10 mouse cellular contexts compared by ENCODE assay signal in genomic region chr17:24708646-24709045, GRCm38 (mm10). TPM values are rescaled to one million over a fixed set of nuclear protein-coding genes. Genes with fewer than 3 reads are reported as not detected.
DNase-seq lines count a peak whose midpoint lies in the region; ATAC-seq and TF ChIP-seq lines count a peak whose summit lies in the region.
"Had no signal": no experiment of that assay in that cellular context is flagged by ENCODE, and none has a peak within 500 bp of the region (broad histone marks: within the 10 kb centered on the region; RNA-seq: fewer than 3 reads in every experiment).

No protein-coding gene starts in this region.

- WGBS in embryonic facial prominence, embryonic 11.5 days: 35% methylated on average over 2 of the region's 2 CpGs
- WGBS in embryonic facial prominence, embryonic 10.5 days: 40% methylated on average over 2 of the region's 2 CpGs
- WGBS in lung, embryonic 15.5 days: 30% methylated on average over 2 of the region's 2 CpGs
- 27% methylated on average over 2 of the region's 2 CpGs for WGBS in cerebellum, adult 2 months

- DNase-seq in embryonic facial prominence, embryonic 11.5 days (ENCODE audit: low spot score): peak; percentile 57
- DNase-seq in embryonic facial prominence, embryonic 10.5 days (ENCODE audit: low spot score): no peak
- DNase-seq in lung, postnatal 4 days: no peak
- peak; percentile 78 for DNase-seq in naive thymus-derived CD4-positive, alpha-beta T cell, adult 2 months (ENCODE audit: low read depth)
- no peak for DNase-seq in kidney, postnatal 4 days
- no peak for DNase-seq in cerebellum, adult 2 months
- DNase-seq: cerebellum, postnatal 36 days; layer of hippocampus, adult 9-11 months had no signal

- no peak for TF ChIP-seq POLR2A in cerebellum, adult 2 months (IDR thresholded peaks at IDR 0.05; ENCODE audit: borderline replicate concordance, insufficient read depth, low read length)

- H3K9ac ChIP-seq in embryonic facial prominence, embryonic 11.5 days (replicated peaks; ENCODE audit: low read length): no peak overlapping the region
- H3K9ac ChIP-seq in lung, embryonic 15.5 days: no peak overlapping the region

- no peaks in the 10 kb centered on the region for H3K9me3 ChIP-seq in embryonic facial prominence, embryonic 11.5 days (replicated peaks; ENCODE audit: control insufficient read depth, low read length)
- H3K9me3 ChIP-seq in embryonic facial prominence, embryonic 10.5 days: no peaks in the 10 kb centered on the region
- no peaks in the 10 kb centered on the region for H3K9me3 ChIP-seq in lung, embryonic 15.5 days
- H3K9me3 ChIP-seq in erythroblast, embryonic 14.5 days (ENCODE audit: control insufficient read depth, low read length): no peaks in the 10 kb centered on the region

- H3K4me1 ChIP-seq in embryonic facial prominence, embryonic 11.5 days (ENCODE audit: control insufficient read depth, insufficient read depth, low read length): no peaks in the 10 kb centered on the region
- H3K4me1 ChIP-seq in embryonic facial prominence, embryonic 10.5 days: peaks cover 16% of the 10 kb centered on the region
- peaks cover 17% of the 10 kb centered on the region for H3K4me1 ChIP-seq in lung, embryonic 15.5 days
- peaks cover 26% of the 10 kb centered on the region for H3K4me1 ChIP-seq in erythroblast, embryonic 14.5 days (ENCODE audit: control insufficient read depth)
- H3K4me1 ChIP-seq in cerebellum, adult 2 months (ENCODE audit: control insufficient read depth, insufficient read depth, low read length): no peaks in the 10 kb centered on the region

- TF ChIP-seq CTCF in cerebellum, adult 2 months (IDR thresholded peaks at IDR 0.05; ENCODE audit: borderline replicate concordance, insufficient read depth, low read depth, low read length): no peak

- no peak overlapping the region for H3K27ac ChIP-seq in embryonic facial prominence, embryonic 11.5 days (replicated peaks; ENCODE audit: low read depth, low read length)
- no peak overlapping the region for H3K27ac ChIP-seq in embryonic facial prominence, embryonic 10.5 days (replicated peaks)
- H3K27ac ChIP-seq in lung, embryonic 15.5 days: no peak overlapping the region
- H3K27ac ChIP-seq in cerebellum, adult 2 months (ENCODE audit: insufficient read depth, low read length): no peak overlapping the region

- H3K4me3 ChIP-seq in embryonic facial prominence, embryonic 11.5 days (ENCODE audit: low read depth, low read length): no peak overlapping the region
- no peak overlapping the region for H3K4me3 ChIP-seq in embryonic facial prominence, embryonic 10.5 days
- peak overlapping the region; percentile 90 for H3K4me3 ChIP-seq in lung, embryonic 15.5 days
- peak overlapping the region; percentile 29 for H3K4me3 ChIP-seq in erythroblast, embryonic 14.5 days (replicated peaks)
- H3K4me3 ChIP-seq in cerebellum, adult 2 months (replicated peaks; ENCODE audit: insufficient read depth, low read depth, low read length): no peak overlapping the region

- H3K4me2 ChIP-seq in embryonic facial prominence, embryonic 11.5 days (ENCODE audit: low read depth, low read length): no peak overlapping the region
- peak overlapping the region; percentile 74; the same call in 1 of the 2 replicates for H3K4me2 ChIP-seq in lung, embryonic 15.5 days

- H3K36me3 ChIP-seq in embryonic facial prominence, embryonic 11.5 days (replicated peaks; ENCODE audit: control insufficient read depth, insufficient read depth, low read depth, low read length): peaks cover 4% of the 10 kb centered on the region
- peaks cover 24% of the 10 kb centered on the region for H3K36me3 ChIP-seq in embryonic facial prominence, embryonic 10.5 days (replicated peaks)
- peaks cover 16% of the 10 kb centered on the region for H3K36me3 ChIP-seq in lung, embryonic 15.5 days
- H3K36me3 ChIP-seq in erythroblast, embryonic 14.5 days (ENCODE audit: control insufficient read depth): peaks cover 24% of the 10 kb centered on the region

- no peak for ATAC-seq in embryonic facial prominence, embryonic 11.5 days (replicated peaks; ENCODE audit: insufficient number of reproducible peaks, low FRiP score, low TSS enrichment, low read depth)
- ATAC-seq in lung, embryonic 15.5 days (ENCODE audit: borderline replicate concordance, extremely low read depth, low FRiP score, low TSS enrichment): no peak

- no peaks in the 10 kb centered on the region for H3K27me3 ChIP-seq in embryonic facial prominence, embryonic 11.5 days (ENCODE audit: control insufficient read depth, insufficient read depth, low read length)
- no peaks in the 10 kb centered on the region for H3K27me3 ChIP-seq in embryonic facial prominence, embryonic 10.5 days (replicated peaks; ENCODE audit: low read depth, poor library complexity, severe bottlenecking)
- no peaks in the 10 kb centered on the region for H3K27me3 ChIP-seq in lung, embryonic 15.5 days
- H3K27me3 ChIP-seq in erythroblast, embryonic 14.5 days (ENCODE audit: control insufficient read depth): no peaks in the 10 kb centered on the region
- no peaks in the 10 kb centered on the region for H3K27me3 ChIP-seq in cerebellum, adult 2 months (ENCODE audit: control insufficient read depth, insufficient read depth, low read length)

RNA-seq across cellular contexts. Expression of gene Tbl3, which starts 1.2 kb away (rescaled TPM):
- polyA plus RNA-seq in embryonic facial prominence, embryonic 11.5 days (2014; fragmentation: Nextera tagmentation; extraction: Ambion mirVana): 96.3 and 102 TPM in 2 replicates
- 152 and 162 TPM in 2 replicates for polyA plus RNA-seq in embryonic facial prominence, embryonic 10.5 days (2016; fragmentation: Nextera tagmentation; extraction: Ambion mirVana)
- polyA plus RNA-seq in lung, embryonic 15.5 days (2015; fragmentation: Nextera tagmentation; extraction: Ambion mirVana): 81.2 and 85.2 TPM in 2 replicates
- 1.1 and 1.8 TPM in 2 replicates for polyA plus RNA-seq in erythroblast, embryonic 14.5 days (2012)
- polyA plus RNA-seq in cerebellum, adult 2 months (2012; rRNA removed): 60.6 and 62.4 TPM in 2 replicates

RNA-seq across cellular contexts. Expression of gene Rnf151, which starts 9.2 kb away (rescaled TPM):
- polyA plus RNA-seq in embryonic facial prominence, embryonic 11.5 days (2014; fragmentation: Nextera tagmentation; extraction: Ambion mirVana): 0.18 and 0.24 TPM in 2 replicates
- 0.13 and 0.29 TPM in 2 replicates for polyA plus RNA-seq in embryonic facial prominence, embryonic 10.5 days (2016; fragmentation: Nextera tagmentation; extraction: Ambion mirVana)
- polyA plus RNA-seq in lung, embryonic 15.5 days (2015; fragmentation: Nextera tagmentation; extraction: Ambion mirVana): 0.18 and 0.21 TPM in 2 replicates
- 0.19 TPM in 1 of 2 replicates, not detected in the other for polyA plus RNA-seq in erythroblast, embryonic 14.5 days (2012)
- 0.18 and 0.57 TPM in 2 replicates for polyA plus RNA-seq in cerebellum, adult 2 months (2012; rRNA removed)

RNA-seq across cellular contexts. Expression of gene Rps2, which starts 9.3 kb away (rescaled TPM):
- polyA plus RNA-seq in embryonic facial prominence, embryonic 11.5 days (2014; fragmentation: Nextera tagmentation; extraction: Ambion mirVana): 1,371 and 1,480 TPM in 2 replicates
- 1,693 and 1,819 TPM in 2 replicates for polyA plus RNA-seq in embryonic facial prominence, embryonic 10.5 days (2016; fragmentation: Nextera tagmentation; extraction: Ambion mirVana)
- polyA plus RNA-seq in lung, embryonic 15.5 days (2015; fragmentation: Nextera tagmentation; extraction: Ambion mirVana): 1,576 and 1,662 TPM in 2 replicates
- polyA plus RNA-seq in erythroblast, embryonic 14.5 days (2012): 143 and 504 TPM in 2 replicates
- polyA plus RNA-seq in cerebellum, adult 2 months (2012; rRNA removed): 577 and 621 TPM in 2 replicates

RNA-seq across cellular contexts. Expression of gene Noxo1, which starts 12.6 kb away (rescaled TPM):
- 1.1 and 2.7 TPM in 2 replicates for polyA plus RNA-seq in embryonic facial prominence, embryonic 11.5 days (2014; fragmentation: Nextera tagmentation; extraction: Ambion mirVana)
- 0.72 and 1.9 TPM in 2 replicates for polyA plus RNA-seq in embryonic facial prominence, embryonic 10.5 days (2016; fragmentation: Nextera tagmentation; extraction: Ambion mirVana)
- polyA plus RNA-seq in lung, embryonic 15.5 days (2015; fragmentation: Nextera tagmentation; extraction: Ambion mirVana): 3.5 and 5.1 TPM in 2 replicates
- 0.02 TPM in 1 of 2 replicates, not detected in the other for polyA plus RNA-seq in erythroblast, embryonic 14.5 days (2012)
- polyA plus RNA-seq in cerebellum, adult 2 months (2012; rRNA removed): 7.3 and 7.4 TPM in 2 replicates

RNA-seq across cellular contexts. Expression of gene Gfer, which starts 12.7 kb away (rescaled TPM):
- 46.8 and 52.4 TPM in 2 replicates for polyA plus RNA-seq in embryonic facial prominence, embryonic 11.5 days (2014; fragmentation: Nextera tagmentation; extraction: Ambion mirVana)
- 48.9 and 52.3 TPM in 2 replicates for polyA plus RNA-seq in embryonic facial prominence, embryonic 10.5 days (2016; fragmentation: Nextera tagmentation; extraction: Ambion mirVana)
- polyA plus RNA-seq in lung, embryonic 15.5 days (2015; fragmentation: Nextera tagmentation; extraction: Ambion mirVana): 47.3 and 47.4 TPM in 2 replicates
- polyA plus RNA-seq in erythroblast, embryonic 14.5 days (2012): 6.4 and 9.0 TPM in 2 replicates
- polyA plus RNA-seq in cerebellum, adult 2 months (2012; rRNA removed): 26.7 and 30.9 TPM in 2 replicates

Comparison
In these comparisons a context has a peak if more than half of its experiments do, and no peak if none do; other contexts are left out.
1. DNase-seq: peak in embryonic facial prominence, embryonic 11.5 days (single experiment) and naive thymus-derived CD4-positive, alpha-beta T cell, adult 2 months (single experiment); none in embryonic facial prominence, embryonic 10.5 days (single experiment), lung, postnatal 4 days (0 of 2), kidney, postnatal 4 days (0 of 2) and cerebellum, adult 2 months (0 of 2).
2. H3K4me3 ChIP-seq: peak in lung, embryonic 15.5 days (single experiment) and erythroblast, embryonic 14.5 days (single experiment); none in embryonic facial prominence, embryonic 11.5 days (single experiment), embryonic facial prominence, embryonic 10.5 days (single experiment) and cerebellum, adult 2 months (single experiment).
3. RNA of gene Tbl3, which starts 1.2 kb away (polyA plus RNA-seq): 152 to 162 TPM in embryonic facial prominence, embryonic 10.5 days, 96.3 to 102 TPM in embryonic facial prominence, embryonic 11.5 days, 81.2 to 85.2 TPM in lung, embryonic 15.5 days and 60.6 to 62.4 TPM in cerebellum, adult 2 months; 1.1 to 1.8 TPM in erythroblast, embryonic 14.5 days; every median in the first group is over 10 times any median in the second.